Mouse (Mus musculus): ENCODE measurements around the gene Frmd4b. TPM values are rescaled to one million over a fixed set of nuclear protein-coding genes. Genes with fewer than 3 reads are reported as not detected.

Gene Frmd4b
- total and polyA plus RNA-seq, 3 experiments: 0.13 to 0.70 (median 0.13) TPM

- Histone ChIP-seq H3K4me3 (replicated peaks in 1 of 3; ENCODE audit: low read depth in 2 of 3, low read length in 2 of 3, poor library complexity in 1 of 3) (no peak overlapping the region), H3K36me3 (replicated peaks in 1 of 2; ENCODE audit: control insufficient read depth in 1 of 2, insufficient read depth in 1 of 2, low read length in 1 of 2) (no peaks in the 10 kb centered on the region), H3K27ac (ENCODE audit: insufficient read depth, low read depth) (no peak overlapping the region), H3K4me1 (ENCODE audit: control insufficient read depth in 1 of 2, insufficient read depth in 2 of 2) (no peaks in the 10 kb centered on the region), H3K27me3 (replicated peaks) (no peaks in the 10 kb centered on the region), H3K4me2 (ENCODE audit: insufficient read depth, low read depth, poor library complexity, severe bottlenecking) (no peak overlapping the region), H3K79me2 (replicated peaks; ENCODE audit: control insufficient read depth, extremely low read depth, insufficient read depth, poor library complexity, severe bottlenecking) (no peaks in the 10 kb centered on the region), H3K9ac (ENCODE audit: insufficient read depth, low read depth) (no peak overlapping the region), H3K9me3 (replicated peaks; ENCODE audit: low read length) (no peaks in the 10 kb centered on the region)
- in situ Hi-C loops (cut with MboI; ENCODE audit: low pct_ligation_motif_present, low pct_unique_long_range_greater_than_20kb, low sequenced_read_pairs) (no loop called here), dilution Hi-C loops (cut with MboI; ENCODE audit: extremely low pct_ligation_motif_present, extremely low pct_unique_long_range_greater_than_20kb, low sequenced_read_pairs) (no loop called here)
- TF ChIP-seq PAX5 (IDR thresholded peaks at IDR 0.05; ENCODE audit: low read length): no peak
- no peak for TF ChIP-seq TCF12 (IDR thresholded peaks at IDR 0.05; ENCODE audit: low read depth, low read length)
- TF ChIP-seq BHLHE40 (IDR thresholded peaks at IDR 0.05; ENCODE audit: low read depth, low read length): no peak
- TF ChIP-seq ZMIZ1 (IDR thresholded peaks at IDR 0.05; ENCODE audit: low read depth, low read length): no peak
- TF ChIP-seq CHD1 (IDR thresholded peaks at IDR 0.05; ENCODE audit: low read depth, low read length): no peak
- no peak for TF ChIP-seq MYC (IDR thresholded peaks at IDR 0.05; ENCODE audit: low read depth, low read length)
- TF ChIP-seq MAFK (IDR thresholded peaks at IDR 0.05; ENCODE audit: insufficient replicate concordance, low read length): no peak
- TF ChIP-seq MAZ (IDR thresholded peaks at IDR 0.05; ENCODE audit: low read depth, low read length): no peak
- no peak for TF ChIP-seq ZNF384 (IDR thresholded peaks at IDR 0.05; ENCODE audit: low read depth, low read length)
- TF ChIP-seq NELFE (IDR thresholded peaks at IDR 0.05; ENCODE audit: low read depth, low read length): no peak
- TF ChIP-seq JUND (conservative IDR thresholded peaks at IDR 0.05; ENCODE audit: low read depth, low read length): no peak
- no peak for TF ChIP-seq MAX (IDR thresholded peaks at IDR 0.05; ENCODE audit: low read length)
- TF ChIP-seq UBTF (IDR thresholded peaks at IDR 0.05; ENCODE audit: low read depth, low read length): no peak
- TF ChIP-seq TBP (conservative IDR thresholded peaks at IDR 0.05; ENCODE audit: low read depth, low read length): no peak
- no peak for DNase-seq (ENCODE audit: extremely low read depth)
Observed at GRCm38 (mm10) chr6:97346527-97346926, 270.8 kb downstream of the Frmd4b start.

DNA sequence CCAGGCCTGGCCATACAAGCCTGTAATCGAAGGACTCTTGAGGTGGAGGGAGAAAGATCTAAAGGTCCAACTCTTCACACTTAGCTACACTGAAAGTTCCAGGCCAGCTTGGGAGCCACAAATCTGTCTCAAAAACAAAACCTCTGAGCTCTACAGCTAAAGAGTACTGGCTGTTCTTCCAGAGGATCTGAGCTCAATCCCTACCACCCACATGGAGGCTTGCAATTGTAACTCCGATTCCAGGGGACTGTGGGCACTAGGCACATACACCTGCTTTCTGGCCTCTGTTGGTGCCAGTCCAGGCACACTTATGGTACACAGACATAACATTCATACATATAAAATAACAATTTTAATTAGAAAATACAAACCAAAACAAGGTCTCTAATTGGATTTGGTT is 271.4 kb downstream of the Frmd4b start:
- H3K36me3 ChIP-seq (replicated peaks in 1 of 2; ENCODE audit: control insufficient read depth in 1 of 2, insufficient read depth in 1 of 2, low read length in 1 of 2): no peaks in the 10 kb centered on the region
- H3K27ac ChIP-seq (ENCODE audit: insufficient read depth, low read depth): no peak overlapping the region
- TF ChIP-seq MEF2A (IDR thresholded peaks at IDR 0.05; ENCODE audit: borderline replicate concordance, low read depth, low read length) (no peak), ZNF384 (IDR thresholded peaks at IDR 0.05; ENCODE audit: low read depth, low read length) (no peak), NELFE (IDR thresholded peaks at IDR 0.05; ENCODE audit: low read depth, low read length) (no peak), MAX (IDR thresholded peaks at IDR 0.05; ENCODE audit: low read length) (no peak), CTCF (conservative IDR thresholded peaks at IDR 0.05 in 1 of 2, IDR thresholded peaks at IDR 0.05 in 1 of 2; ENCODE audit: low read depth in 2 of 2, low read length in 2 of 2) (no peak), CHD1 (IDR thresholded peaks at IDR 0.05; ENCODE audit: low read depth, low read length) (no peak), ZKSCAN1 (IDR thresholded peaks at IDR 0.05; ENCODE audit: borderline replicate concordance, low read depth, low read length) (no peak), EP300 (IDR thresholded peaks at IDR 0.05; ENCODE audit: low read length) (no peak), UBTF (IDR thresholded peaks at IDR 0.05; ENCODE audit: low read depth, low read length) (no peak), MAFK (IDR thresholded peaks at IDR 0.05; ENCODE audit: insufficient replicate concordance, low read length) (no peak)
- no peak overlapping the region for H3K4me2 ChIP-seq (ENCODE audit: insufficient read depth, low read depth, poor library complexity, severe bottlenecking)
- H3K9ac ChIP-seq (ENCODE audit: insufficient read depth, low read depth): no peak overlapping the region
- DNase-seq (ENCODE audit: extremely low read depth): no peak
- H3K4me1 ChIP-seq (ENCODE audit: control insufficient read depth in 1 of 2, insufficient read depth in 2 of 2): no peaks in the 10 kb centered on the region
- in situ Hi-C loops (cut with MboI; ENCODE audit: low pct_ligation_motif_present, low pct_unique_long_range_greater_than_20kb, low sequenced_read_pairs) (no loop called here), dilution Hi-C loops (cut with MboI; ENCODE audit: extremely low pct_ligation_motif_present, extremely low pct_unique_long_range_greater_than_20kb, low sequenced_read_pairs) (no loop called here)
- H3K79me2 ChIP-seq (replicated peaks; ENCODE audit: control insufficient read depth, extremely low read depth, insufficient read depth, poor library complexity, severe bottlenecking): no peaks in the 10 kb centered on the region
- H3K9me3 ChIP-seq (replicated peaks; ENCODE audit: low read length): no peaks in the 10 kb centered on the region
- H3K4me3 ChIP-seq (replicated peaks in 1 of 3; ENCODE audit: low read depth in 2 of 3, low read length in 2 of 3, poor library complexity in 1 of 3): no peak overlapping the region
- H3K27me3 ChIP-seq (replicated peaks): no peaks in the 10 kb centered on the region

Measured in CH12.LX (cell line).